Mouse (Mus musculus) cerebellum, adult 2 months (tissue): Measurements from ENCODE around the gene Cacng2.

Experiments used
- CTCF ChIP-seq: fragments of 200-500 bp; IDR thresholded peaks from 2 replicates; pipeline ENCODE4 v1.5.1; 2011; ENCODE audit warnings: low read depth, mild to moderate bottlenecking, control low read depth, low read length, moderate library complexity, borderline replicate concordance; ENCODE audit not compliant: insufficient read depth
- POLR2A ChIP-seq: fragments of 200-500 bp; IDR thresholded peaks from 2 replicates; pipeline ENCODE4 v1.6.1; 2011; ENCODE audit warnings: low read length, control low read depth, borderline replicate concordance; ENCODE audit not compliant: insufficient read depth

DNA sequence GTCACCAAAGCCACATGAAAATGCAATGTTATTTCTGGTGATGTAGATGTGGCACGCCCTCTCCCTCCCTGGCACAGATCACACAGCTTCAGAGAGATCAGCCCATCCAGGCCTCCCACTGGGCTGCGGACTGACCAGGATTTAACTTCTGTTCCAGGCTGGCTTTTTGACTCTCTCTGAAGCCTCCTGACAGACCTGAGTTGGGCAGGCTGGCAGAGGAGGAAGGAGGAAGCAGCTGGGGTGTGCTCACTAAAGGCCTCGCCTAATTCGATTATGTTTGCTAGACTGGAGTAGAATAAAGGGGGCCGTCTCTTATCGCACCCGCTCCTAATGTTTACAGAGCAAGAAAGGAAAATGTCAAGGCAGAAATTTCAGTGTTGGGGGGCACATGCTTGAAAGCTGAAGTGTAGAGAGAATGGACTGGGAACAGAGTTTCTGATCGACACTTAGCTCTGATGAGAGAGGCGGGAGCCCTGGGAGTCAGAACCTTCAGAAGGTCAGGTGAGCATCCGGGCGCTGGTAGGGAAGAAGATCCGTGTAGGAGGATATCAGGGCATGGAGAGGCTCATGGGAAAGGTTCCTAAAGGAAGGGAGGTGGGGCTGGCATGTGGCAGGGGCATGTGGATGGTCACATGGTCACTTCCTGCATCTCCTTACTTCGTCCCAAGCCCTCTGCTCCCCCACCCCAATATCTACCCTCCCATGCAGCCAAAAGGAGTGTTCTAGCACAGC lies 36.8 kb downstream of the Cacng2 start:
- TF ChIP-seq POLR2A (no peak), CTCF (no peak)
